Mouse (Mus musculus): ENCODE measurements at regions not wholly inside any gene's neighbourhood (a gene's known extent, or its start where the extent isn't known, plus 50 kb on each side); places are given as distances from the start of the nearest gene placed in this dataset.
"Not testable (repeated sequence)": the region's sequence is repeated elsewhere in the genome, so short reads cannot be mapped to it uniquely, and the experiment has no call there.

GRCm38 (mm10) chr10:108111398-108111797 lies 50.6 kb upstream of the Ppp1r12a start:
- DNase-seq (ENCODE audit: low spot score in 2 of 2), result no peak
- intact Hi-C loops (cut with DNase I), result no loop called here

DNA sequence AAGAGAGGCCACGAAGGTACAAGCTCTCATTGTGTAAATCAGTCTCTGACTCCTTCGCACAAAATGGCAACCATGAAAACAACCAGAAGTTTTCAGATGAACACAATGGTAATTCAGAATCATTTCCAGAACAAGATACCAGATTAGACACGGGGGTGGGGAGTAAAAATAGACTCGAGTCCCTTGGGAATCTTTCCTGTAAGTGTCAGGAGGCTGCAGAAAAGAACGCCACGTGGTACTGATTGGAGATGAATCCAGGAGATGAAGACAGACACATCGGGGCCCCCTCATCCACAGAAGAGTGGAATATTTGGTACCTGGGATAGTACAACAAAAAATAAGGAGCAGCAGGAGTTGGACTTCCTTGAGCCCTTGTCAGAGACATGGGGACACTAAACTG lies 51.1 kb upstream of the Ppp1r12a start:
- intact Hi-C loops (cut with DNase I), result no loop called here
- peak in 1 of 2 experiments; percentile 70 for DNase-seq (ENCODE audit: low spot score in 2 of 2)

- intact Hi-C loops (cut with DNase I), result no loop called here
- DNase-seq (ENCODE audit: low spot score in 2 of 2), result no peak
Observed at GRCm38 (mm10) chr10:108110197-108110596, 51.8 kb upstream of the Ppp1r12a start.

DNA sequence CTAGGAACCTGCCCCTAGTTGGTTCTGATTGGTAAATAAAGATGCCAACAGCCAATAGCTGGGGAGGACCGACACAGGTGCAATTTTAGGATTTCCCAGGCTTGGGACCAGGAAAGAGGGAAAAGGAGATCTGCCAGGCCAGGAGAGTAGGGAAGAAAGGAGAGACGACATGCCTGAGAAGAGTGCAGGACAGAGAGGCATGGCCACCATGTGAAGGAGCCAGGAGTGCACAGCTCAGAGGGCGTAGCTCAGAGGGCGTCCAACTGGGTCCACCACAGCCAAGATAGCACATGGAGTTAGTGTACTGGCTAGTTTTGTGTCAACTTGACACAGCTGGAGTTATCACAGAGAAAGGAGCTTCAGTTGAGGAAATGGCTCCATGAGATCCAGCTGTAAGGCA lies 53.5 kb upstream of the Ppp1r12a start:
- DNase-seq (ENCODE audit: low spot score in 2 of 2); intact Hi-C loops (cut with DNase I): not testable (repeated sequence)

DNA sequence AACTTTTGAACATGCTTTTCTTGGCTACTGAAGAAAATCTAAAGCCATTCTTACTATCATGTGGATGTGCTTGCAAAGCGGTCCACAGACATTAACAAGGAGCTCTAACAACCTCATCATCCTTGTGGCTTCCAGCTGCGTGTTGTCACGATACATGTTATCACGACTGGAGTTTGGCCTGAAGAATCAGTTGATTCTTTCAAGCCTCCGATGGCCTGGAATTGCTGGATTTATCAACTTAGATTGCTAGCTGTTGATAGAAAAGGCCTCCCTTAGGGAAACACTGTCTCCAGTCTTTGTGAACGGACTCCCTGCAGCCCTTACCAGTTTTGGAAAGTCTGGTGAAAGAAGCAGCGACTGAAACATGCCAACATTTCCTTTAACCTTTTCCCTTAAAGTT lies 60.5 kb upstream of the Ppp1r12a start:
- intact Hi-C loops (cut with DNase I), result no loop called here
- no peak for DNase-seq (ENCODE audit: low spot score in 2 of 2)

- intact Hi-C loops (cut with DNase I), result no loop called here
- no peak for DNase-seq (ENCODE audit: low spot score in 2 of 2)
Observed at GRCm38 (mm10) chr10:108093043-108093442, 69.0 kb upstream of the Ppp1r12a start.

GRCm38 (mm10) chr10:108089375-108089981 lies 72.5 kb upstream of the Ppp1r12a start:
- intact Hi-C loops (cut with DNase I), result loop anchor here (2.0 kb wide), 1 partner anchor 73 kb away; the partner anchor contains the start of gene Ppp1r12a
- peak in 1 of 2 experiments; percentile 33 for DNase-seq (ENCODE audit: low spot score in 2 of 2)

DNA sequence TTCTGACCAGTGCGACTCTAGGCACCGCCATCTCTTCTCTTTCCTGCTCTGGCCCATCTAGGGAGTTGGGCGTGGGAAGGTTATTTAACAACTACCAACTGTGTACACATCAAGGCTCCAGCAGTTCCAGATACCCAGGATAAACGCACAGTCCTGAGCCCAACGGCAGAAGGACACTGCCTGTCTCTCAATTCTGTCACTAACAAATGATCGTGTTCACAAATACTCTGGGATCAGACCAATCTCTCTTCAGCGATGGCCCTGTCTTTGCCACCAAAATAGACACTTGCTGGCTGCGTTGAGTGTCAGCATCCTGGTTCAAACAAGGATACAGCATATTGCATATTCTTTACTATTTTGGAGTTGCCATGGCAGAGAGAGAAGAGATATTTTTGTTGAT lies 73.1 kb upstream of the Ppp1r12a start:
- DNase-seq (ENCODE audit: low spot score in 2 of 2), result peak; percentile 24 to 79
- intact Hi-C loops (cut with DNase I), result loop anchor here (2.0 kb wide), 1 partner anchor 74 kb away; the partner anchor contains the start of gene Ppp1r12a

DNA sequence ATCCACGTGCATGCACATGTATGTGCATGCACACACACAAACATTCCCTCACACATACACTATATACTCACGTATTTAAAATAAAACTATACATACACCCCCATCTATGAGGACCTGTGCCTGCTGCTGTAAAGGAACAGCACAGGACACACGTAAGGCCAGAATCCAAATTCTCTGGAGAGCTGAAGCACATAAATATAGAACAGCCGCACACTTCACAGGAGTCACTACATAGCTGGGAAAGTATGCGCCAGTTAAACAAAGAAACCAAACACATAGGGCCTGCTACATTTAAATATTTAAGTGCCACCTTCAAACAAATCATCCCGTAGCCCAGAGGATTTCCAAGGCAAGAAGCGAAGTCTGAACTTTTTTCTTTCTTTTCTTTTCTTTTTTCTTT lies 73.8 kb upstream of the Ppp1r12a start:
- peak in 1 of 2 experiments; percentile 49 for DNase-seq (ENCODE audit: low spot score in 2 of 2)
- intact Hi-C loops (cut with DNase I), result loop anchor here (2.0 kb wide), 1 partner anchor 75 kb away; the partner anchor contains the start of gene Ppp1r12a

DNA sequence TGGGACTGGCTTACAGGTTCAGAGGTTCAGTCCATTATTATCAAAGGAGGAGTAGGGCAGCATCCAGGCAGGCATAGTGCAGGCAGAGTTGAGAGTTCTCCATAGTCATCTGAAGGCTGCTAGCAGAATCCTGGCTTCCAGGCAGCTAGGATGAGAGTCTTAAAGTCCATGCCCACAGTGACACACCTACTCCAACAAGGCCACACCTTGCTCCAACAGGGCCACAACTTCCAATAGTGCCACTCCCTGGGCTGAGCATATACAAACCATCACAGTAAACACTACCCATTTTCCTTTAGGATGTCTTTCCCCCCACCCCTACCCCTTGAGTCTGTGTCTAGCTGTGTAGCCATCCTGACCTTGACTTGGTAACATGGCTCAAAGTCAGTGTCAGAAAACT lies 78.8 kb upstream of the Ppp1r12a start:
- intact Hi-C loops (cut with DNase I), result no loop called here
- no peak for DNase-seq (ENCODE audit: low spot score in 2 of 2)

DNA sequence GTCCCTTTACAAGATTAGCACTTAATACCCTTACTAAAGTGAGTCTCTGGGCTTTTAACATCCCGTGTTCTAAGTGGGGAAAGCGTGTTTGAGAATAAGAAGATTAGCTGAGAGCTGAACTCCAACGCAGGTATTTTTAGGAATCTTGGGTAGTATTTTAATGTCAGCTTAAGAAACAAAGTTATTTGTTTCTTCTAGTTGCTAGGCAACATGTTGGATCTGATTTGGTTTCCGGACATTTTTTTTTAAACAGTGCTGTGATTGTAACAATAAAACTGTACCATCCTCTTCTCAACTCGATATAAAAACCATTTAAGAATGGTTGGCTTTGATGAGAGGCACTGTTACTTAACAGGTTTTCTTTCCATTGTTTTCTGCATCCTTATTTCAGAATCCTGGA lies 86.8 kb upstream of the Ppp1r12a start:
- peak in 1 of 2 experiments; percentile 51 for DNase-seq (ENCODE audit: low spot score in 2 of 2)
- intact Hi-C loops (cut with DNase I), result no loop called here

GRCm38 (mm10) chr10:108073828-108074227 lies 88.2 kb upstream of the Ppp1r12a start:
- no peak for DNase-seq (ENCODE audit: low spot score in 2 of 2)
- intact Hi-C loops (cut with DNase I), result no loop called here

DNA sequence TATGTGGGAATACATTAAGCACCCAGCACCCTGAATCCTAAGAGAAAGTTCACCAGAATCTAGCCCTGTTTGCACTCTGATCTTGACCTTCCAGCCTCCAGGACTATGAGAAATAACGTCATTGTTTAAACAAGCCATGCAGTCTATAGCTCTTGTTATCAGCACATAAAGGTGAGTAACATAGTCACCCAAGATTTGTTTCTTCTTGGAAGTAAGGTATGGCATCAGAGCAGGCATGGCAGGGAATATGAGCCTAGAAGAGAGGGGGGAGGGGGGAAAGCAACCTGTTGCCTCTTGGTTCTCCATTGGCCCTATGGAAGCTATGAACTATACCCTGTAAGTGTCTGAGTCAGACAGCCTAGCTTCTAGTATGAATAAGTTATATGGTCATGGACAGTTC lies 89.8 kb upstream of the Ppp1r12a start:
- intact Hi-C loops (cut with DNase I), result no loop called here
- DNase-seq (ENCODE audit: low spot score in 2 of 2), result no peak

- DNase-seq (ENCODE audit: low spot score in 2 of 2), result no peak
- intact Hi-C loops (cut with DNase I), result no loop called here
Observed at GRCm38 (mm10) chr10:108071424-108071823, 90.6 kb upstream of the Ppp1r12a start.

- no peak for DNase-seq (ENCODE audit: low spot score in 2 of 2)
- intact Hi-C loops (cut with DNase I), result no loop called here
Observed at GRCm38 (mm10) chr10:108067723-108068122, 94.3 kb upstream of the Ppp1r12a start.

- DNase-seq (ENCODE audit: low spot score in 2 of 2), result no peak
- intact Hi-C loops (cut with DNase I), result no loop called here
Observed at GRCm38 (mm10) chr10:108066241-108066640, 95.8 kb upstream of the Ppp1r12a start.

- DNase-seq (ENCODE audit: low spot score in 2 of 2), result no peak
- intact Hi-C loops (cut with DNase I), result no loop called here
Observed at GRCm38 (mm10) chr10:108061813-108062435, 100.1 kb upstream of the Ppp1r12a start.

- DNase-seq (ENCODE audit: low spot score in 2 of 2), result no peak
- intact Hi-C loops (cut with DNase I), result no loop called here
Observed at GRCm38 (mm10) chr10:108060554-108060953, 101.4 kb upstream of the Ppp1r12a start.

DNA sequence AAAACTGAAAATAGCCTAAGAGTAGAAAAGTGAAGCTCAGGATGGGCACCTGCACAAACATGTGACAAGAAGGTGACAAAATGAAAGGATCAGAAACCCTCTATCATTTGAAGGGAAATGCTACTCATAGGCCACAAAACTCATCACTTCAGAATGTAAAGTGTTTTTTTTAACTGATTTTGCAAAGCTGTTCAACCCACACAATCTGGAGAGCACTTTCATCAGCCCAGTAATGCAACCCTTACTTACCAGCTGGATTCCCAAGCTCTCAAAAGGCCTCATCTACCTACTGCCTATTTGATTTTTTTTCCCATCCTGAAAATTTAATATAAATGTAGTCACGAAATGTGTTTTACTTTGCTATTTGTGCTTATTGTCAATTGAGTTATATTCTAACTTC lies 110.4 kb upstream of the Ppp1r12a start:
- intact Hi-C loops (cut with DNase I), result no loop called here
- DNase-seq (ENCODE audit: low spot score in 2 of 2), result peak in 1 of 2 experiments; percentile 16

DNA sequence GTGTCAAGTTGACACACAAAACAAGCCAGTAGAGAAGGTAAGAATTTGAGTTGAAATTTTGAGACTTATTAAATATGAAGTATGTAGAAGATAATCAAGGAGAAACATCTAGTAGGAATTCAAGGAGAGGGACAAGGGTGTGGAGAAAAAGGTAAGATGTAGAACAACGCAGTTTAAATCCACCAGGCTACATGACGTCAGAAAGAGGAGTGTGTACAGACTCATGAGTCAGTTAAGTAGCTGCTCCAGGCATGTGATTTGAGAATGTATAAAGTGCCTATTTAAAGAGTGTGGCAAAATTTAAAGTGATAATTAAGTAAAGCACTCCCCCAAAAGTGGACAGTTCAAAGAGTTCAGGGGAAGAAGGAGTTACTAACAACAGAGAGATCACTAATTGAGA lies 113.6 kb upstream of the Ppp1r12a start:
- intact Hi-C loops (cut with DNase I), result no loop called here
- DNase-seq (ENCODE audit: low spot score in 2 of 2), result no peak

DNA sequence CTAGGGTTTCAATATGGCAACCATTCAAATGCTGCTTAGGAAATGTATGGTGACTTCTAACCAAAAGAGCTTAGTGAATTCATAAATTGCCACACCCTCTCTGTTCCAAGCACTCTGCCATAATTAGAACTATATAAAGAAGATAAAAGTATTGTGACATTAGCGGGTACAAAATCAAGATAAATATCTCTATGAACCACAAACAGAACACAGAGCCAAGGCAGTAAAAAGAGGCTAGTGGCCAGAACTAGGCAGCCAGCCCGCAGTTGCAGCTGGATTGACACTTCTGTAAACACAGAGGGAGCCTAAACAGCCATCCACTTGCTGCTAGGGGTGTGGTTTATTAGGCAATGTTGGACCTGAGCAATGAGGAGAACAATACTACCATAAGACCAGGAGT lies 118.5 kb upstream of the Ppp1r12a start:
- intact Hi-C loops (cut with DNase I), result loop anchor here (5.0 kb wide), 2 partner anchors 71 to 119 kb away; partner anchors contain the start of gene Ppp1r12a
- DNase-seq (ENCODE audit: low spot score in 2 of 2), result no peak
